Mouse (Mus musculus) forebrain, embryonic 10.5 days (tissue): ENCODE measurements around the gene Ric3. TPM values are rescaled to one million over a fixed set of nuclear protein-coding genes. Genes with fewer than 3 reads are reported as not detected.

Experiments
- DNase-seq: peaks from one replicate; pipeline ENCODE4 v3.0.0-alpha.2; 2017; ENCODE audit warnings: low spot score; ENCODE audit errors: extremely low spot score
- H3K27ac ChIP-seq: fragments of 300-500 bp; sonication (generic); 2 replicates; pipeline ENCODE4 v1.5.1; 2016; ENCODE audit warnings: mild to moderate bottlenecking
- H3K27me3 ChIP-seq: fragments of 300-500 bp; sonication (generic); 2 replicates; pipeline ENCODE4 v1.6.1; 2016; ENCODE audit warnings: mild to moderate bottlenecking; ENCODE audit not compliant: poor library complexity, severe bottlenecking
- H3K36me3 ChIP-seq: fragments of 300-500 bp; sonication (generic); replicated peaks from 2 replicates; pipeline ENCODE4 v1.6.1; 2016; ENCODE audit warnings: mild to moderate bottlenecking, moderate library complexity
- H3K4me1 ChIP-seq: fragments of 300-500 bp; sonication (generic); 2 replicates; pipeline ENCODE4 v1.6.1; 2016
- H3K4me3 ChIP-seq: fragments of 300-500 bp; sonication (generic); 2 replicates; pipeline ENCODE4 v1.5.1; 2016; ENCODE audit warnings: mild to moderate bottlenecking, moderate library complexity
- H3K9me3 ChIP-seq: fragments of 300-500 bp; sonication (generic); 2 replicates; pipeline ENCODE4 v1.6.1; 2016; ENCODE audit warnings: mild to moderate bottlenecking, moderate library complexity
- WGBS: fragments of 180-500 bp; shearing (Covaris S2); methylation state at CpG from one replicate; pipeline ENCODE4 v1.1.7; 2016; 5-methylcytosine and 5-hydroxymethylcytosine counted together
- polyA plus RNA-seq: library from polyadenylated mRNA; unstranded; fragments of >200 nt; fragmentation: Nextera tagmentation; extraction: Ambion mirVana; gene quantifications from 2 replicates; pipeline ENCODE4 v1.2.1, GENCODE M21; 2016

The Ric3 gene
- polyA plus RNA-seq, 1 experiment from 2014 or later: 17.3 TPM

DNA sequence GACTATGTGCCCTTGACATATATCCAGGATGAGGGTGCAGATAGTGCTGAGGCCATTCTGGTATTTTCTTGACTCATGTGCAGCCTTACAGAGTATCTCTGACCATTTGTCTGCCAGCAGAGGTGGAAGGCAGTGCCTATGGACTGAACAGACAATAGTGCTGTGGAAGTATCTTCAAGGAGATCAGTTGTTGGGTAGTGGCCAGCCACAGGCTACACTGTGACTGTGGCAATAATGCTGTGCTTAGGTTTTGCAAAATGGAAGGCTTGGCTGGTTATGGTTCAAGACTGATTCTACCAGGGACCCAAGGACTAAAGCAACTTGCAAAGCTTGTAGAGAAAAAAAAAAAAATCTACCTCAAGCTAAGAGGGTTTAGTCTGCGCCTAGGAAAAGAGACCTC, 70.6 kb downstream of the Ric3 start:
- WGBS: 81% methylated on average over 1 of the region's 1 CpGs
- Histone ChIP-seq H3K4me1 (peaks cover 41% of the 10 kb centered on the region), H3K9me3 (no peaks in the 10 kb centered on the region), H3K4me3 (no peak overlapping the region), H3K27me3 (peaks cover 66% of the 10 kb centered on the region), H3K27ac (no peak overlapping the region), H3K36me3 (no peaks in the 10 kb centered on the region)
- no peak for DNase-seq

DNA sequence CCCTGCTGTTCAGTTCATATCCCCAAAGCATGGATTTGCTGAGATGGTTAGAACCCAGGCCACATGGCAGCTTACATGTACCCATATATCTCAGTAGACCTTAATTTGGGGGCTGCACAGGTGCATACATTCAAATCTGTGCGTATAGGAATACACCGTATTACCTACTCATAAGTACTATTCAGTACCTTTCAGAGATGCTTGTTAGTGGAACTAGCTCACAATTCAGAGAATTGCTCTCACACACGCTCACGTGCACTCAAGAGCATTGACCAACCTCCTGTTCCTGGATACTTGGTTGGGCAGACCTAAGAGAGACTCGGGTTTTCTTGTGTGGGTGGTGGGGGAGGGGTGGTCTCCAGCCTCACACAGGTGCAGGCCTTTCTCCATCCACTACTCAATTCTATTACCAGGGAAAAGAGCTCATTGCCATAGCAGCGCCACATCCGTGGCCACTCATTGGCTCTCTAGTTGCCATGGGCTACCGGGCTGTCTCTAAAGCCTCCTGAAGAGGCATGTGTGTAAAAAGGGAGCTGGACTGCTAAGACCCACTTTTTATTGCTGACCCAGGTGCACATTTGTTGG, 71.4 kb downstream of the Ric3 start:
- H3K27me3 ChIP-seq: peaks cover 73% of the 10 kb centered on the region
- whole genome bisulfite sequencing: 37% methylated on average over 8 of the region's 8 CpGs
- H3K9me3 ChIP-seq: no peaks in the 10 kb centered on the region
- no peaks in the 10 kb centered on the region for H3K36me3 ChIP-seq
- H3K27ac ChIP-seq: no peak overlapping the region
- DNase-seq: peak; percentile 41
- H3K4me3 ChIP-seq: peak overlapping the region; percentile 78
- peaks cover 39% of the 10 kb centered on the region for H3K4me1 ChIP-seq

DNA sequence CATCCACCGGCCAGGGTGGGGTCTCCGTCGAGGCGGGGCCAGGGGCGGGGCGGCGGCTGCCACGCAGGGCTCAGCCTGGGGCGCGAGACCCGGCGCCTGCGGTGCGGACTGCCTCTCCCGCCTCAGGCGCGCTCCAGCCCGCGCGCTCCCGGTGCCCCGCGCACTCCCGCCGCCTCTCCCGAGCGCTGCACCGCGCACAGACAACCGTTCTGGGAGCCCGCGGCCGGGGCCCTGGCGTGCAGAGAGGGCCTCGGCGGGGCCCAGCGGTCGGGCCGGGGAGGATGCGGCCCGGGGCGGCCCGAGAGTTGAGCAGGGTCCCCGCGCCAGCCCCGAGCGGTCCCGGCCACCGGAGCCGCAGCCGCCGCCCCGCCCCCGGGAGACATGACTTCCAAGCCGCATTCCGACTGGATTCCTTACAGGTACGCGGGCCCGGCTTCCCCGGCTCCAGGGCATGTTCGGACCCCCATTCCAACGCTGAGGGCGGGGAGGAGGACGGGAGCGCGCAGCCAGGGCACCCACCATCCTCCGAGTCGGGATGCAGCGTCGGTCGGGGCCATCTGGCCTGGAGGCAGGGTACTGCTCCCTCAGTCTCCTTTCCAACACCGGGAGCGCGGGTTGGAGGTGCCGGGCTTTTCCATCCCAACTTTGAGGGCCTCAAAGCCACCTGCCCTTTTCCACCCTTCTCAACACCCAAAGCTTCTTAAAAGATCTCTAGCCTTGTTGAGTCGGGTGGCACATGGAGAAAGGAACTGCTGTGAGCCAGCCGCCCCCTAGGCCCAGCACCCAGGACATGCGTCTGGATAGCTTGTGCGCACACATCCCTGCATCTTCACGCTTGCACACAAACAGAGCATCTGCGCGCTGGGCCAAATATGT, 72.2 kb downstream of the Ric3 start:
- Histone ChIP-seq H3K27ac (peak overlapping the region; percentile 85), H3K27me3 (peaks cover 73% of the 10 kb centered on the region)

DNA sequence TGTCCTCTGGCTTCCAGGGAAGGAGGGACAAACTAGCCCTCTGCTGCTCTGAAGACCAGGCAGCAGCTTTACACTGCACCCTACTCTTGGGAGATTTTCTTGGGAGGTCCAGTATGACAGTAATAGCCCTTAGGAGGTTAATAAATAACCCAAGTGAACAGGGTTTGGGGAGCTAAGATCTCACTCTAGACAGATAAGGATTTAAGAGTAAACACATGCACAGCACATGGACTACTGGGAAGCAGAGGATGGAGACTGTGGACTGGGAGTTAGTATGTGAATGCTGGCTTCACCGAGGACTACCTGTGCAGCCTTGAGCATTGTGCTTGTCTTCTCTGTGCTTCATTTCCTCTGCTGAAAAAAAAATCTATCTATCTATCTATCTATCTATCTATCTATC, 73.9 kb downstream of the Ric3 start:
- Histone ChIP-seq H3K4me1 (peaks cover 33% of the 10 kb centered on the region), H3K27me3 (peaks cover 70% of the 10 kb centered on the region), H3K27ac (no peak overlapping the region), H3K36me3 (no peaks in the 10 kb centered on the region), H3K9me3 (no peaks in the 10 kb centered on the region), H3K4me3 (no peak overlapping the region)
- WGBS: 90% methylated on average over 1 of the region's 1 CpGs
- DNase-seq: no peak

More for the DNA sequence above, 72.2 kb downstream of the Ric3 start:
- Histone ChIP-seq H3K9me3 (no peaks in the 10 kb centered on the region), H3K4me3 (peak overlapping the region; percentile 78), H3K4me1 (peaks cover 33% of the 10 kb centered on the region), H3K36me3 (no peaks in the 10 kb centered on the region)
- DNase-seq: peak; percentile 40
- WGBS: under 1% methylated on average over 82 of the region's 82 CpGs

DNA sequence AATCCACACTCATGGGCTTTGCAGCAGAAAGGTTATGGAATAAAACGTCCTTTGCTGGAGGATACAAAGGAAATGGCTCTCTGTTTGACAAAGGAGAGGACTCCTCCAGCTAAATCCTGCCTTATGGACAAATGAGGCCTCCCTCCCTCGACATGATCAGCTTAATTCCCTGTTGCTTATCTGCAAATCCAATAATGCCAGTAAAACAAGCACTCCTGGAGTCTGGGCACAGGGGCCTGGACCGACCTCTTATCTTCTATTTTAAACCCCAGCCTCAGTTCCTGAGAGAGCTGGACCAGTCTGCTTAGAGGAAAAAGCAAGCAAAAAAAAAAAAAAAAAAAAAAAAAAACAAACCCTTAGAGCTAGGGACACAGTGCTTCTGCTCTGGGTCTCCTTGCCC, 79.5 kb downstream of the Ric3 start:
- Histone ChIP-seq H3K9me3 (no peaks in the 10 kb centered on the region), H3K4me3 (no peak overlapping the region), H3K27me3 (peaks cover 17% of the 10 kb centered on the region), H3K27ac (no peak overlapping the region), H3K4me1 (no peaks in the 10 kb centered on the region), H3K36me3 (no peaks in the 10 kb centered on the region)
- DNase-seq: no peak
- WGBS: 14% methylated on average over 3 of the region's 3 CpGs

DNA sequence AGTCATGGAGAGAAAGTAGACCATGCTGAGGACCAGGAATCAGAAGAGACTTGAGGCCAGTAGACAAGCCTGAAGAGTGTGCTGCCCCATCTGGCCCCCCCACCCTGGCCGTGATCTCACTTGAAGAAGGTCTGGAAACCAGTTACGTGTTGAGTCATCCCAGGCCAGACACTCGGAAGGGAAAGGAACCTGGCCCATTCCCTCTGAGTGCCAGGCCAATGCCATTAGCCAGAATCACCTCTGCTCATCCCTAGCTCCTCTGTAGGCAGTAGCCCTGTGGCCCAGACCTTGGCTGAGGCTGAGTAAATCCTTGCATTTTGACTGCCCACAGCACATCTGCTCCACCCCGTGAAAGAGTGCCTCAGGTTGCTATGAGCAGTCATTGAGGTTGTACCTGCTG, 81.2 kb downstream of the Ric3 start:
- 0 out of 2 replicates have a peak, but pooled peaks cover 1% of the 10 kb centered on the region for H3K27me3 ChIP-seq
- H3K4me3 ChIP-seq: no peak overlapping the region
- no peak overlapping the region for H3K27ac ChIP-seq
- no peak for DNase-seq
- H3K4me1 ChIP-seq: no peaks in the 10 kb centered on the region
- no peaks in the 10 kb centered on the region for H3K9me3 ChIP-seq
- H3K36me3 ChIP-seq: no peaks in the 10 kb centered on the region
- 85% methylated on average over 4 of the region's 4 CpGs for WGBS

DNA sequence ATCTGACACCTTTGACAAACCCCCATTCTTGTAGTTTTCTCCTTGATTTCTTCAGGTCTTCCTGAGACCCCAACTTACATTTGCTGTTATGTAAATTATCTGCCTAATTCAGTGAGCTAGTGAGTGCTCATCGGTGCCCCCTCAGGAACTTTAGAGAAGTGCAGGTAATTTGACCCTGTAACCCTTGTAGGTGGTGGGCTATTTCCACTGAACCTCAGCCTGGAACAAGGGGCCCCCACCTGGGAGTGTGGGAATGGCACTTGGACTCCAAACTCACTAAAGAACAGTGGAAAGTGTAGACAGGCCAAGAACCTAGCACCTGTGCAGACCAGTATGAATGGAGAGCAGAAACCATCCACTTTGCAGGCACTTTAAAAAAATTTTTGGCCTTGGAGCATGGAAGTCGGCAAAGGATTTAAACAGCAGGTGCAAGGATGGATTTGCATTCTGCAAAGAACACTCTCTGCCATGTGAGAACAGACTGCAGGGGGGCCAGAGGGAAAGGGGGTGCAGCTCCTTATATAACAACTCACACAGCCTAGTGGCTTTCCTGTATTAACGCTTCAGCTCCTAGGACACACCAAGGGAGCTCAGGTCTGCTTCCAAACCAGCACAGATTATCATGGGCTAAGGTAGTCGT, 82.7 kb downstream of the Ric3 start:
- Histone ChIP-seq H3K27me3 (no peaks in the 10 kb centered on the region), H3K4me1 (no peaks in the 10 kb centered on the region), H3K9me3 (no peaks in the 10 kb centered on the region), H3K27ac (no peak overlapping the region), H3K4me3 (no peak overlapping the region), H3K36me3 (no peaks in the 10 kb centered on the region)
- WGBS: 46% methylated on average over 4 of the region's 4 CpGs
- no peak for DNase-seq

DNA sequence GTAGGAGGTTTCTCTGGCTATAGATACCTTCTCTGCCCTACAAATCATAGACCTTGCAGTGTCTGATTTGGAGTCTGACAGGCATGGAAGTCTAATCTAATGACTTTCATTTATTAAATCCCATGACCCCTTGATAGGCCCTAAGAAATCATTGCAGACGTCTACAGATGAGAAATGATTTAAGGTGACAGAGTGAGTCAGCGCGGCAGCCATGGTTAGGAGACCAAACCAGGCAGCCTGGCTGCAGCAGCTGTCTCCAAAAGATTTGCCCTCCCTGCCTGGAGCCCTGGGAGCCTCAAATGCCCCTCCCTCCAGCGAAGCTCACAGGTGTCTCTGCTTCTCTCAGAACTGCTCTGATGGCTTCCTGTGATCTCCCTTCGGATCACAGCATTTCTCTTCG, 87.0 kb downstream of the Ric3 start:
- H3K4me1 ChIP-seq: no peaks in the 10 kb centered on the region
- 72% methylated on average over 6 of the region's 6 CpGs for WGBS
- H3K27me3 ChIP-seq: no peaks in the 10 kb centered on the region
- H3K27ac ChIP-seq: no peak overlapping the region
- H3K36me3 ChIP-seq: no peaks in the 10 kb centered on the region
- no peak for DNase-seq
- no peak overlapping the region for H3K4me3 ChIP-seq
- H3K9me3 ChIP-seq: no peaks in the 10 kb centered on the region

DNA sequence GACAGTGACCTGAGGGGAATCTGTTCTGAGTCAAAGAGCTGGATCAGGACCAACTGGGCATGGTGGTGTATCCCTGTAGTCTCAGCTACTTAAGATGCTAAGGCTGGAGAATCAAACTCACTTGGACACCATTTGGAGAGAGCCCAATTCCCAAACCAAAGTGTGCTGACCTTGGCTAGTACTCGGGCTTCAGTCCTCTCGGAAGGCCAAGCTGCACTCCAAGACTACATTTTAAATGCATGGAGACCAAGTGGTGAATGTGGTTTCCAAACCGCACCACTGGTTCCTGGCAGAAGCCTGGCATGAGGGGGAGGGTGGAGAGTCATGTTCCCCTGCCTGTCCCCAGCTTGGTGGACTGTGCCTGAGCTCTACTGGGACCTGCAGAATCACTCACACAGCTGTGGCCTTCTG, 89.2 kb downstream of the Ric3 start:
- no peak overlapping the region for H3K27ac ChIP-seq
- H3K9me3 ChIP-seq: no peaks in the 10 kb centered on the region
- no peaks in the 10 kb centered on the region for H3K4me1 ChIP-seq
- WGBS: 88% methylated on average over 3 of the region's 3 CpGs
- no peaks in the 10 kb centered on the region for H3K36me3 ChIP-seq
- no peak overlapping the region for H3K4me3 ChIP-seq
- no peaks in the 10 kb centered on the region for H3K27me3 ChIP-seq
- no peak for DNase-seq

DNA sequence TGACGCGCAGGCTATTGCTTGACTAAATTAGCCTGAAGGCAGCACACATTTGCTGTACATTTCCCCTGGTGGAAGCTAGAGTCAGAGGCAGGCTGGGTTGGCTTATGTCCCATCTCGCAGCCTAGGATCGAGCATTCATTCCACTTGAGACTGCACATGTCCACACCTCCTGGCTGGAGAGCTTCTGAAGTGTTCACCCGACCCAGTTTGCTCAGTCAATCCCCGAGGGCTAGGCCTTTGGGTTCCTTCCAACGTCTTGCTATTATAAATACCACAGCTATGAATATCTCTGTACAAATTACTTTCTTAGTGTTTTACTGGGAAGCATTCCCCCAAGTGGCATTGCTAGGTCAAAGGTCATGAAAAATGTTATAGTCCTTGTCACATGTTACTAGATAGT, 89.9 kb downstream of the Ric3 start:
- 90% methylated on average over 7 of the region's 7 CpGs for WGBS
- H3K36me3 ChIP-seq: no peaks in the 10 kb centered on the region
- no peak overlapping the region for H3K4me3 ChIP-seq
- H3K27me3 ChIP-seq: no peaks in the 10 kb centered on the region
- DNase-seq: no peak
- H3K4me1 ChIP-seq: no peaks in the 10 kb centered on the region
- H3K27ac ChIP-seq: no peak overlapping the region
- H3K9me3 ChIP-seq: no peaks in the 10 kb centered on the region

DNA sequence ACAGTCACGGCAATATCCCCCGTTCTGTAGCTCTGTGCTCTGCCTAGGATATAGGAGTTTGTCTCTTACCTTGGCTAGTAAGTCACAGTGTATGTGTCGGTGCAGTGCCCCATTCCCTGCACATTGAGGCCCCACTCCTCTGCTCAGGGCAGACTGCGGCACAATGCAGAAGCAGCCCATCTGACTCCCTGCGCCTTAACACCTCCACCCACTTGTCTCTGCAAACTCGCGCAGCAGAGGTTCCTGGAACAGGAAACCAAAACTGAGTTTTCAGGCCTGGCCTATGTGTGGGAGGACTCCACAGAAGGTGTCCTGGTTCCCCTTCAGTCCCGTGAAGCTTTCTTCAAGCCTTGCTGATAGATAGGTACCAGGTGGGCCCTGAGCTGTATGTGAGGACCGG, 91.9 kb downstream of the Ric3 start:
- H3K9me3 ChIP-seq: no peaks in the 10 kb centered on the region
- 95% methylated on average over 9 of the region's 9 CpGs for WGBS
- DNase-seq: no peak

DNA sequence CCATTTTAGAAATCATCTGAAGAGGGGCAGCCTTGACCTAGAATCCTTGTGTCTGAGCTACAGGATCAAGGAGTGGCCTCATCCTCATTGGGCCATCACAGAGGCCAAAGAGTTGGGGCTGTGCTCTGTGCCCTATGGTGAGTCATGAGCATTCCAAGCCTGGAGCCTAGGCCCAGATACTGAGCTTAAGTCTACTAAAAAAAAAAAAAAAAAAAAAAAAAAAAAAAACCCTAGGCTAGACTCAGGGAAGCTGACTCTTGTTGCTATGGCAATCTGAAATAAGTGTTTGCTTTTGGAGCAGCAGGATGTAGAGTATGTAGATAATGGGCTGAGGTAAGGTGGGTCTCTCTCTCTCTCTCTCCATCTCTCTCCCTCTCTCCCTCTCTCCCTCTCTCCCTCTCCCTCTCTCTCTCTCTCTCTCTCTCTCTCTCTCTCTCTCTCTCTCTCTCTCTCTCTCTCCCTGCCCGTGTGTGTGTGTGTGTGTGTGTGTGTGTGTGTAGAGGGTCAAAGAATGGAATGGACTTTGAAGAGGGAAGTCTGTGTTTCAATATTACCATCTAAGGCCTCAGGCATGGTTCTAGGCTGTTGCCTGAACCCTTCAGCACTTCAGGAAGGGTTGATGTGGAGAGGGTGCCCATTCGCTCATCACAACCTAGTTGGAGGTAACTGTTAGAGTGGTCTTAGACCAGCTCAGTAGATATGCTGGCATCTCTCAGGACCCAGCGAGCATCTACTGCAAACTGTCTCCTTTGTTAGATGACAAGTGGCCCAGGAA, 97.0 kb downstream of the Ric3 start:
- H3K27me3 ChIP-seq: no peaks in the 10 kb centered on the region
- H3K4me3 ChIP-seq: no peak overlapping the region
- WGBS: 95% methylated on average over 2 of the region's 3 CpGs
- DNase-seq: no peak
- H3K4me1 ChIP-seq: no peaks in the 10 kb centered on the region
- no peaks in the 10 kb centered on the region for H3K36me3 ChIP-seq
- H3K27ac ChIP-seq: no peak overlapping the region
- no peaks in the 10 kb centered on the region for H3K9me3 ChIP-seq

More for the DNA sequence above, 91.9 kb downstream of the Ric3 start:
- no peak overlapping the region for H3K27ac ChIP-seq
- H3K4me1 ChIP-seq: no peaks in the 10 kb centered on the region
- H3K36me3 ChIP-seq: no peaks in the 10 kb centered on the region
- H3K4me3 ChIP-seq: no peak overlapping the region
- H3K27me3 ChIP-seq: no peaks in the 10 kb centered on the region
